Comparison of ENCODE assay signal across 8 mouse cellular contexts in the genomic region with DNA sequence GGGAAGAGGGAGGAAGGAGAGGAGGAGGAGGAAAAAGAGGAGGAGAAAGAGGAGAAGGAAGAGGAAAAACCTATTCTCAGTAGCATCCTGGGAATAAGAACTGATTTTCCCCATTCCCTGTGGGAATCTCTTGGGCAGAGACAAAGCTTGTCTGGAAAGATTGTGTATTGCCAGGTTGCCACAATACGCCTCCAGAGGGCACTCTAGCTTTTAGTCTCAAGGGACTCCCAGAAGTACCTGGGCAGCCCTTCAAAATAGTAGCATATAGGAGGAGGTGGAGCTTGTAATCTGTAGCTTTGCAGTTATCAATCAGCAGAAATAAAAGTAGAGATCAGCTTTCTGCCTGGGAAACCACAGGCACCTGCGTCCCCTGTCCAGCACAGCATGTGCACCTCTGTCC.
DNase-seq lines count a peak whose midpoint lies in the region; ATAC-seq and TF ChIP-seq lines count a peak whose summit lies in the region.

No protein-coding gene starts in this region.

- no peak overlapping the region for H3K27ac ChIP-seq in intestine, postnatal 0 days (ENCODE audit: low read depth, low read length)
- H3K27ac ChIP-seq in intestine, embryonic 16.5 days (ENCODE audit: low read length), result no peak overlapping the region

- whole genome bisulfite sequencing in intestine, postnatal 0 days, result 32% methylated on average over 2 of the region's 2 CpGs
- WGBS in intestine, embryonic 16.5 days, result 37% methylated on average over 2 of the region's 2 CpGs

- no peaks in the 10 kb centered on the region for H3K4me1 ChIP-seq in intestine, postnatal 0 days (replicated peaks; ENCODE audit: control insufficient read depth, insufficient read depth, low read length)
- no peaks in the 10 kb centered on the region for H3K4me1 ChIP-seq in intestine, embryonic 16.5 days (ENCODE audit: control insufficient read depth, insufficient read depth, low read length)
- no peaks in the 10 kb centered on the region for H3K4me1 ChIP-seq in E14TG2a.4 (replicated peaks; ENCODE audit: low read depth, low read length)

- no peak overlapping the region for H3K9ac ChIP-seq in intestine, postnatal 0 days (ENCODE audit: low read depth, low read length)
- no peak overlapping the region for H3K9ac ChIP-seq in intestine, embryonic 16.5 days (ENCODE audit: low read depth, low read length)

- H3K36me3 ChIP-seq in intestine, postnatal 0 days (ENCODE audit: control insufficient read depth, insufficient read depth), result no peaks in the 10 kb centered on the region
- H3K36me3 ChIP-seq in intestine, embryonic 16.5 days (ENCODE audit: control insufficient read depth, insufficient read depth, low read length), result no peaks in the 10 kb centered on the region
- H3K36me3 ChIP-seq in E14TG2a.4 (ENCODE audit: insufficient read depth, low read length), result no peaks in the 10 kb centered on the region

- no peaks in the 10 kb centered on the region for H3K9me3 ChIP-seq in intestine, postnatal 0 days (ENCODE audit: control insufficient read depth)
- H3K9me3 ChIP-seq in intestine, embryonic 16.5 days (ENCODE audit: control insufficient read depth, low read length), result no peaks in the 10 kb centered on the region
- no peaks in the 10 kb centered on the region for H3K9me3 ChIP-seq in E14TG2a.4 (ENCODE audit: low read length)

- peak; percentile 31 for DNase-seq in adrenal gland, postnatal 14 days
- peak; percentile 17 to 32 for DNase-seq in frontal cortex, postnatal 36 days (ENCODE audit: low spot score in 2 of 2)
- peak; percentile 17 to 36 for DNase-seq in lung, adult 18-20 months
- no peak for DNase-seq in spleen, postnatal 10 days (ENCODE audit: low spot score in 2 of 2)
- no peak for DNase-seq in gastrocnemius, adult 8-10 months (ENCODE audit: low spot score in 2 of 2)

- TF ChIP-seq CTCF in intestine, postnatal 0 days (IDR thresholded peaks at IDR 0.05; ENCODE audit: low read depth), result peak; percentile 69
- TF ChIP-seq CTCF in E14TG2a.4 (conservative IDR thresholded peaks at IDR 0.05; ENCODE audit: low read length), result peak; percentile 34

- no peak overlapping the region for H3K4me2 ChIP-seq in intestine, postnatal 0 days (replicated peaks; ENCODE audit: low read depth)
- no peak overlapping the region for H3K4me2 ChIP-seq in intestine, embryonic 16.5 days (ENCODE audit: low read depth, low read length)

- ATAC-seq in intestine, postnatal 0 days, result no peak
- ATAC-seq in intestine, embryonic 16.5 days, result no peak

- H3K27me3 ChIP-seq in intestine, postnatal 0 days (replicated peaks; ENCODE audit: control insufficient read depth, insufficient read depth, low read length), result no peaks in the 10 kb centered on the region
- no peaks in the 10 kb centered on the region for H3K27me3 ChIP-seq in intestine, embryonic 16.5 days (replicated peaks; ENCODE audit: control insufficient read depth, insufficient read depth, low read length)
- no peaks in the 10 kb centered on the region for H3K27me3 ChIP-seq in E14TG2a.4 (ENCODE audit: insufficient read depth, low read length)

- H3K4me3 ChIP-seq in intestine, postnatal 0 days (ENCODE audit: low read depth, low read length), result no peak overlapping the region
- no peak overlapping the region for H3K4me3 ChIP-seq in intestine, embryonic 16.5 days (ENCODE audit: low read length)
- no peak overlapping the region for H3K4me3 ChIP-seq in E14TG2a.4 (replicated peaks; ENCODE audit: low read length)

Comparison
In these comparisons a context has a peak if more than half of its experiments do, and no peak if none do; other contexts are left out.
1. DNase-seq: peak in adrenal gland, postnatal 14 days (single experiment), frontal cortex, postnatal 36 days (2 of 2) and lung, adult 18-20 months (2 of 2); none in spleen, postnatal 10 days (0 of 2) and gastrocnemius, adult 8-10 months (0 of 2).